Mouse (Mus musculus): ENCODE measurements around the gene Pfn1. TPM values are rescaled to one million over a fixed set of nuclear protein-coding genes. Genes with fewer than 3 reads are reported as not detected.

The Pfn1 gene
- polyA plus RNA-seq (2014; fragmentation: Illumina TruSeq; extraction: RNeasy Lipid Tissue Mini Kit (QIAGEN cat#74804); ENCODE audit: insufficient read depth, low read depth, low replicate concordance), result 578 TPM

GRCm38 (mm10) chr11:70654198-70654922 is at the start of gene Pfn1:
Gene Pfn1, minus strand, starts transcription at chr11:70654644.

GRCm38 (mm10) chr11:70699722-70700556 is 45.5 kb upstream of the Pfn1 start, which contains the start of the genes Inca1 and Kif1c:
Gene Inca1, minus strand, starts transcription at chr11:70700155.
Gene Kif1c, plus strand, starts transcription at chr11:70700548.

GRCm38 (mm10) chr11:70687601-70688199 is 33.3 kb upstream of the Pfn1 start, which contains the start of gene Camta2:
Gene Camta2, minus strand, starts transcription at chr11:70688105.

GRCm38 (mm10) chr11:70668771-70669505 is 14.5 kb upstream of the Pfn1 start, which contains the start of gene Spag7:
Gene Spag7, minus strand, starts transcription at chr11:70669416.

GRCm38 (mm10) chr11:70656964-70657363 is 2.5 kb upstream of the Pfn1 start, which contains the start of gene Eno3:
Gene Eno3, plus strand, starts transcription at chr11:70657202.

GRCm38 (mm10) chr11:70646691-70647650 is 7.5 kb downstream of the Pfn1 start, which contains the start of the genes Rnf167 and Slc25a11:
Gene Rnf167, plus strand, starts transcription at chr11:70647235.
Gene Slc25a11, minus strand, starts transcription at chr11:70647479.

GRCm38 (mm10) chr11:70638714-70639278 is 15.6 kb downstream of the Pfn1 start, which contains the start of gene Gp1ba:
Gene Gp1ba, plus strand, starts transcription at chr11:70639122.

GRCm38 (mm10) chr11:70619101-70619500 is 35.3 kb downstream of the Pfn1 start, which contains the start of gene Chrne:
Gene Chrne, minus strand, starts transcription at chr11:70619216.

GRCm38 (mm10) chr11:70615516-70616093 is 38.8 kb downstream of the Pfn1 start, which contains the start of gene 4930544D05Rik:
Gene 4930544D05Rik, plus strand, starts transcription at chr11:70615848.

Other genes starting within 250 kb of the Pfn1 start
- gene Pelp1, start 244.6 kb downstream of the Pfn1 start, polyA plus RNA-seq (2014; fragmentation: Illumina TruSeq; extraction: RNeasy Lipid Tissue Mini Kit (QIAGEN cat#74804); ENCODE audit: insufficient read depth, low read depth, low replicate concordance), result 9.8 TPM
- gene Arrb2, start 222.0 kb downstream of the Pfn1 start, polyA plus RNA-seq (2014; fragmentation: Illumina TruSeq; extraction: RNeasy Lipid Tissue Mini Kit (QIAGEN cat#74804); ENCODE audit: insufficient read depth, low read depth, low replicate concordance), result 37.6 TPM
- gene Med11, start 202.7 kb downstream of the Pfn1 start, polyA plus RNA-seq (2014; fragmentation: Illumina TruSeq; extraction: RNeasy Lipid Tissue Mini Kit (QIAGEN cat#74804); ENCODE audit: insufficient read depth, low read depth, low replicate concordance), result 52.9 TPM
- gene Zmynd15, start 195.2 kb downstream of the Pfn1 start, polyA plus RNA-seq (2014; fragmentation: Illumina TruSeq; extraction: RNeasy Lipid Tissue Mini Kit (QIAGEN cat#74804); ENCODE audit: insufficient read depth, low read depth, low replicate concordance), result 3.2 TPM
- gene Cxcl16, start 194.7 kb downstream of the Pfn1 start, polyA plus RNA-seq (2014; fragmentation: Illumina TruSeq; extraction: RNeasy Lipid Tissue Mini Kit (QIAGEN cat#74804); ENCODE audit: insufficient read depth, low read depth, low replicate concordance), result 59.8 TPM
- 0.25 TPM for gene Tm4sf5, start 149.4 kb downstream of the Pfn1 start, polyA plus RNA-seq (2014; fragmentation: Illumina TruSeq; extraction: RNeasy Lipid Tissue Mini Kit (QIAGEN cat#74804); ENCODE audit: insufficient read depth, low read depth, low replicate concordance)
- gene Vmo1, start 140.0 kb downstream of the Pfn1 start, polyA plus RNA-seq (2014; fragmentation: Illumina TruSeq; extraction: RNeasy Lipid Tissue Mini Kit (QIAGEN cat#74804); ENCODE audit: insufficient read depth, low read depth, low replicate concordance), result 0.55 TPM
- not detected for gene Gltpd2, start 135.4 kb downstream of the Pfn1 start, polyA plus RNA-seq (2014; fragmentation: Illumina TruSeq; extraction: RNeasy Lipid Tissue Mini Kit (QIAGEN cat#74804); ENCODE audit: insufficient read depth, low read depth, low replicate concordance)
- 296 TPM for gene Psmb6, start 129.3 kb downstream of the Pfn1 start, polyA plus RNA-seq (2014; fragmentation: Illumina TruSeq; extraction: RNeasy Lipid Tissue Mini Kit (QIAGEN cat#74804); ENCODE audit: insufficient read depth, low read depth, low replicate concordance)
- gene Gm40193, start 121.7 kb downstream of the Pfn1 start, polyA plus RNA-seq (2014; fragmentation: Illumina TruSeq; extraction: RNeasy Lipid Tissue Mini Kit (QIAGEN cat#74804); ENCODE audit: insufficient read depth, low read depth, low replicate concordance), result not detected
- gene Pld2, start 114.6 kb downstream of the Pfn1 start, polyA plus RNA-seq (2014; fragmentation: Illumina TruSeq; extraction: RNeasy Lipid Tissue Mini Kit (QIAGEN cat#74804); ENCODE audit: insufficient read depth, low read depth, low replicate concordance), result 9.6 TPM
- 24.0 TPM for gene Mink1, start 91.8 kb downstream of the Pfn1 start, polyA plus RNA-seq (2014; fragmentation: Illumina TruSeq; extraction: RNeasy Lipid Tissue Mini Kit (QIAGEN cat#74804); ENCODE audit: insufficient read depth, low read depth, low replicate concordance)
- not detected for gene 4930544D05Rik, start 38.8 kb downstream of the Pfn1 start, polyA plus RNA-seq (2014; fragmentation: Illumina TruSeq; extraction: RNeasy Lipid Tissue Mini Kit (QIAGEN cat#74804); ENCODE audit: insufficient read depth, low read depth, low replicate concordance)
- 0.14 TPM for gene Chrne, start 35.4 kb downstream of the Pfn1 start, polyA plus RNA-seq (2014; fragmentation: Illumina TruSeq; extraction: RNeasy Lipid Tissue Mini Kit (QIAGEN cat#74804); ENCODE audit: insufficient read depth, low read depth, low replicate concordance)
- 0.30 TPM for gene Gp1ba, start 15.5 kb downstream of the Pfn1 start, polyA plus RNA-seq (2014; fragmentation: Illumina TruSeq; extraction: RNeasy Lipid Tissue Mini Kit (QIAGEN cat#74804); ENCODE audit: insufficient read depth, low read depth, low replicate concordance)
- 71.5 TPM for gene Rnf167, start 7.4 kb downstream of the Pfn1 start, polyA plus RNA-seq (2014; fragmentation: Illumina TruSeq; extraction: RNeasy Lipid Tissue Mini Kit (QIAGEN cat#74804); ENCODE audit: insufficient read depth, low read depth, low replicate concordance)
- gene Slc25a11, start 7.2 kb downstream of the Pfn1 start, polyA plus RNA-seq (2014; fragmentation: Illumina TruSeq; extraction: RNeasy Lipid Tissue Mini Kit (QIAGEN cat#74804); ENCODE audit: insufficient read depth, low read depth, low replicate concordance), result 77.2 TPM
- 26.5 TPM for gene Eno3, start 2.6 kb upstream of the Pfn1 start, polyA plus RNA-seq (2014; fragmentation: Illumina TruSeq; extraction: RNeasy Lipid Tissue Mini Kit (QIAGEN cat#74804); ENCODE audit: insufficient read depth, low read depth, low replicate concordance)
- gene Spag7, start 14.8 kb upstream of the Pfn1 start, polyA plus RNA-seq (2014; fragmentation: Illumina TruSeq; extraction: RNeasy Lipid Tissue Mini Kit (QIAGEN cat#74804); ENCODE audit: insufficient read depth, low read depth, low replicate concordance), result 78.5 TPM
- 9.8 TPM for gene Camta2, start 33.5 kb upstream of the Pfn1 start, polyA plus RNA-seq (2014; fragmentation: Illumina TruSeq; extraction: RNeasy Lipid Tissue Mini Kit (QIAGEN cat#74804); ENCODE audit: insufficient read depth, low read depth, low replicate concordance)
- gene Inca1, start 45.5 kb upstream of the Pfn1 start, polyA plus RNA-seq (2014; fragmentation: Illumina TruSeq; extraction: RNeasy Lipid Tissue Mini Kit (QIAGEN cat#74804); ENCODE audit: insufficient read depth, low read depth, low replicate concordance), result 2.0 TPM
- 56.7 TPM for gene Kif1c, start 45.9 kb upstream of the Pfn1 start, polyA plus RNA-seq (2014; fragmentation: Illumina TruSeq; extraction: RNeasy Lipid Tissue Mini Kit (QIAGEN cat#74804); ENCODE audit: insufficient read depth, low read depth, low replicate concordance)
- 1.7 TPM for gene Zfp3, start 109.6 kb upstream of the Pfn1 start, polyA plus RNA-seq (2014; fragmentation: Illumina TruSeq; extraction: RNeasy Lipid Tissue Mini Kit (QIAGEN cat#74804); ENCODE audit: insufficient read depth, low read depth, low replicate concordance)
- gene Scimp, start 157.9 kb upstream of the Pfn1 start, polyA plus RNA-seq (2014; fragmentation: Illumina TruSeq; extraction: RNeasy Lipid Tissue Mini Kit (QIAGEN cat#74804); ENCODE audit: insufficient read depth, low read depth, low replicate concordance), result 6.1 TPM
- 11.3 TPM for gene Rabep1, start 190.1 kb upstream of the Pfn1 start, polyA plus RNA-seq (2014; fragmentation: Illumina TruSeq; extraction: RNeasy Lipid Tissue Mini Kit (QIAGEN cat#74804); ENCODE audit: insufficient read depth, low read depth, low replicate concordance)